Mouse (Mus musculus): ENCODE data around the gene Pdyn. TPM values are rescaled to one million over a fixed set of nuclear protein-coding genes. Genes with fewer than 3 reads are reported as not detected.

Gene Pdyn
- polyA plus RNA-seq, 1 experiment from 2014 or later = 5.6 TPM

Other genes with a start within 250 kb of the Pdyn start
- gene F830045P16Rik, start 163.2 kb downstream of the Pdyn start, polyA plus RNA-seq (2014; fragmentation: Nextera tagmentation; extraction: Ambion mirVana) = not detected in 2 replicates
- 24.8 and 31.0 TPM in 2 replicates for gene Sirpa, start 107.0 kb downstream of the Pdyn start, polyA plus RNA-seq (2014; fragmentation: Nextera tagmentation; extraction: Ambion mirVana)
- 8.6 and 9.6 TPM in 2 replicates for gene Stk35, start 100.7 kb upstream of the Pdyn start, polyA plus RNA-seq (2014; fragmentation: Nextera tagmentation; extraction: Ambion mirVana)

All from forebrain, embryonic 14.5 days (tissue).